Mouse (Mus musculus) retina, adult 2 months (tissue): ENCODE measurements around the gene Isyna1.

Source experiments
- DNase-seq: peaks from one replicate; pipeline ENCODE4 v3.0.0-alpha.2; 2012; ENCODE audit warnings: low read depth, low spot score

Isyna1 gene

DNA sequence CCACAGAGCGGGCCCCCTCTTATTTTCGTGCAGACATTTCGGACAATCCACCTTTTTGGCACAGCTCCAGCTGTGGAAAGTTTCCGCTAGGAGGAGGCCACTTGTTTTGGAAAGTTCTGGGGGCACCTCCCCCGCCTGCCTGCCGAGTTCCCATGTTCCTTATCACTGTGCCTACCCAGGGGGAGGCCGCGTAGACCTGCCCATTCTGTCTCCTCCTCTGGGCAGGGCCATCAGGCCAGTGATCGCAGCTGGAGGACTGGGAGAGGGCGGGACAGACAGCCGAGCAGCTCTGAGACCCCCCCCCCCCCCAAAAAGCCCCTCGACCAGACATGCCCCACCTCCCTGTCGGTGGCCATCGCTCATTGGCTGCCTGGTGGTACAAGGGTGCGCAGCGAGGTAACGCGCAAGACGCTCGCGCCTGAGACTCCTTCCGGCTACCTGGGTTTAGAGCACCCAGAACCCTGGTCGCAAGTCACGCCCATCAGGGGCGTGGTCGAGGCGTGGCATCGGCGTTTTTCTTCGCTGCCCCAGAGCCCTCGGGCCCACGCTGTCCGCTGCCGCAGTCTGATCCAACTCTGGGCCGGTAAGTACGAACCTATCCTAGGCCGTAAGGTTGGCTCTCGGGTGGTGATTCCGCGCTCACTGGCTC is at the start of gene Isyna1:
Gene Isyna1, plus strand, starts transcription at position 413 of the 649 bp plus-strand sequence.
- DNase-seq = peak; percentile 63

DNA sequence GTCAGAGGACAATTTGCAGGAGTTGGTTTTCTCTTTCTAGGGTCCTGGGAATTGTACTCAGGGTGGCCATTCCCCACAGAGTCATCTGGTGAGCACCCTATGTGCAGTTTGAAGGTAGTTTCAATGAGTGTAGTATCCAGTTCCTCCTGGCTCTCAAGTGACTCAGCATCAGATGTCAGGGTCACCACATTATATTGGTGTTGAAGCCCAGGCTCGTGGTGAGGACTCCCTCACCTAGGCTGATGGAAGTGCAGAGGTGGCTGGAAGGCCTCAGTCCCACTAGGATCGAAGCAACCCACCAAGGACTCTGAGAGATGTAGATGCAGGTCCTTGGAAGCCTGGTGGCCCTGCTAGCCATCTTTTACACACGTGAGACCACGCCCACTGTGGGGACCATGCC is 47.8 kb upstream of the Isyna1 start:
- no peak for DNase-seq

DNA sequence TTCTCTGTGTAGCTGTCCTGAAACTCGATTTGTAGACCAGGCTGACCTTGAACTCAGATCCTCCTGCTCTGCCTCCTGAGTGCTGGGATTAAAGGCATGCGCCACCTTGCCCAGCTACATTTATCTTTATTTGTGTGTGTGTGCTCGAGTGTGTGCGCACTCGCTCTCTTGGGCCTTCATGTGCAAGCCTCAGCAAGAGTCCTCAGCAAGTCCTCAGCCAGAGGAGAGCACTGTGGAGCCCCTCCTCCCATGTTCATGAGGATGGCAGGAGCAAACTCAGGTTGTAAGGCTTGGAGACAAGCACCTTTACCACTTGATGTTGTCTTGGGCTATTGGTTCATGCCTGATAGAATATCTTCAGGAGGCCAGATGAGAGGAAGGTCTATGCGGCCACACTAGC is 46.4 kb upstream of the Isyna1 start:
- DNase-seq = no peak

DNA sequence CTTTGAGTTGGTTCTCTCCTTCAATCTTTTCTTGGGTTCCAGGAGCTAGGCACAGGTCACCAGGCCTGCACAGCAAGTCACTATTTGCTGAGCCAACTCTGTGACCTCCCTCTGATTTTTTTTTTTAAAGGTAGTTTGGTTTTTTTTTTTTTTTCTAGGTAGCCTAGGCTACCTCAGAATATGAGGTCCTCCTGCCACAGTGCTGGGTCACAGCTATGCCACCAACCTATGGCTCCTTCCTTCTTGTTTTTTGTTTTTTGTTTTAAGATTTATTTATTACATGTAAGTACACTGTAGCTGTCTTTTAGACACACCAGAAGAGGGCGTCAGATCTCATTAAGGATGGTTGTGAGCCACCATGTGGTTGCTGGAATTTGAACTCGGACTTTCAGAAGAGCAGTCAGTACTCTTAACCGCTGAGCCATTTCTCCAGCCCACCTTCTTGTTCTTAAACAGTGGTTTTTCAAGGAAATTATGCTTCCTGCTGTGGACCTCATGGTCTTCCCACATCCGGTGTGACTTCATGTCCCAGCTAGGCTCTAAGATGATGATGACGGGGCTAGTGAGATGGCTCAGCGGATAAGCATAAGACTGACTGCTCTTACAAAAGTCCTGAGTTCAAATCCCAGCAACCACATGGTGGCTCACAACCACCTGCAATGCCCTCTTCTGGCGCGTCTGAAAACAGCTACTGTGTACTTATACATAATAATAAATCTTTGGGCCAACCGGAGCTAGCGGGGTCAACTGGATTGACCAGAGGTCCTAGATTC is 44.6 kb upstream of the Isyna1 start:
- DNase-seq = no peak

DNA sequence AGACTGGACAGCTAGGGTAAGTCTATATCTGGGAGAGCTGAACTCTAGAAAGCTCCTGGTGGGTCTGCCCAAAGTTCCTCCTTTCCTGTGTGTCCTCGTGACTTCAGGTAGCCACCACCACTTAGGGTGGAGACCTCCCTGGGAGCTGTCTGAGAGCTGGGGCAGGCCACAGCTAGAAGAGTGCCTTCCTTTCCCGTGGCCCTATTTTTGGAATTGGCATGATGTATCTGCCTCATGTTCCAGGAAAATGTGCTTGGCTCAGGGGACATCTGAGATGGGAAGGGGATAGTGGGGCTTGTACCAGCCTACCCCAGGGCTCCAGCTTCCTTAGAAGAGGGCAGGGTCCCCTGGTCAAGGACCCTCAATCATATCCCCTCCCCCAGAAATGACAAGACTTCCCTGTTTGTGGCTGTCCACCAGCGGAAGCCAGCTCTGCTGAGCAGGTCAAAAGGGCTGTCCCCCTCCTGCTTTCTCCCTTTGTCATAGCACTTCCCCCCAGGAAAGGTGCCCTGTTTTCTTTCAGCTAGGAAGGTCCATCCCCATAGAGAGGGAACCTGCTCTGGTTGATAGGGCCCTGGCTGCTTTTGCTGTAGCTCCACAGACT is 42.5 kb upstream of the Isyna1 start:
- no peak for DNase-seq

DNA sequence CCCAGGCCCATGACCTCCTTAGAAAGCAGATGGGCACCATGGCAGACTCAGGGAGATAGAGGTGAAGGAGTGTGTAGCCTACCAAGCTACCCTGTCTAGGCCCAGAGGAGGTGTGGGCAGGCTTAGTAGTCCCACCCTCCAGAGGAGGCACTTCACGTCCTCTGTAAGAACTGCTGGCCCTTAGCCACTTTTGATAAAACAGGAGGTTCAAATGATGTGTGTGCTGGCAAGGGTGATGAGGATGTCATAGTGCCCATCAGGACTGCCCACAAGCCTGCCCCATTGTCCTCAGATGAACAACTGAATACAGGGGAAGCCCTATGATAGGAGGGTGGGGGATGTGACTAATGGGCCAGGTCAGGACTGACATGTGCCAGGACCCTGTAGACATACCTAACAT is 41.3 kb upstream of the Isyna1 start:
- DNase-seq = no peak

DNA sequence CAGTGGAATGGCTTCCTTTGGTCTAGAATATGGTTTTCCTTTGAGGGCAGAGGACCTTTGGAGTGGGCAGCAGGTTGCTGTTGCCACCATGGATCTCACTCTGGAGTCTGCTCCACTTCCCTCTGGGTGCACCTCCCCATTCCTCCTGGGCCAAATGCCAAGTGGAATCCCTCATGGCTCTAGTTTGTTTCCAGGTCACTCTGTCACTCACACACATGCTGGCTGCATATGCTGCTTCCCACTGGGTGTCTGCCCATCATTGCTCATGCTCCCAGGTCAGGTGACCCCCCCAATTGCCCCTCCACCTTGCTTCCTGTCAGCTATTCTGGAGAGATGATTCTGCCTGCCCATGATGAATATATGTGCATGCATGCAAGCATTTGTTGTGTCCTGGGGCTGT is 40.4 kb upstream of the Isyna1 start:
- DNase-seq = peak; percentile 20

DNA sequence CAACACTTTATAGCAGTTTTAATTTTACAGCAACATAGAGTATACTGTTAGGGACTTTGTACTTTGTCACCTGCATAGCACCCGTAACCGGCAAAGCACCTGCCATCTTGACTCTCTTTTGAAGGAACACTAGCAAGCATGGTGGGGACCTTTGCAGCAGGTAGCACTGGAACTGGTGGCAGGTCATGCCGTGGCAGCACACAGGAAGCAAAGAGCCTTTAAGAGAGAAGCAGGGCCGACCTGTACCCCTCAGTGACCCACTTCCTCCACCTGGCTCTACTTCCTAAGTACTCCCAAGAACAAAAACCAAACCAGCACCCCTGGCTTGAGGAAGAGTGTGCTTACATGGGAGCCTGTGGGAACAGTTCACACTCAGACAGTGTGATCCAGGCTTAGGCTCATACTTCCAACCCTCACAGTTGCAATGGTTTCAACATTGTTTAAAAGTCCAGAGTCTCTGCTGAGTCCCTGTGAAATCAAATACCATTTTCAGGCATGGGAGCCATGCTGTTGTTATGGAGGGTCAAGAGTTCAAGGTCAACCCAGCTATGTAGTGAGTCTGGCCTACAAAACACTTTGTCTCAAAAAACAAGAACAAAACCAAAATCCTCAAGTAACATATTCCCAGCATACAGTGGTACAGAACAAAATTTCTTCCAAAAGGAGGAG is 39.0 kb upstream of the Isyna1 start:
- no peak for DNase-seq

DNA sequence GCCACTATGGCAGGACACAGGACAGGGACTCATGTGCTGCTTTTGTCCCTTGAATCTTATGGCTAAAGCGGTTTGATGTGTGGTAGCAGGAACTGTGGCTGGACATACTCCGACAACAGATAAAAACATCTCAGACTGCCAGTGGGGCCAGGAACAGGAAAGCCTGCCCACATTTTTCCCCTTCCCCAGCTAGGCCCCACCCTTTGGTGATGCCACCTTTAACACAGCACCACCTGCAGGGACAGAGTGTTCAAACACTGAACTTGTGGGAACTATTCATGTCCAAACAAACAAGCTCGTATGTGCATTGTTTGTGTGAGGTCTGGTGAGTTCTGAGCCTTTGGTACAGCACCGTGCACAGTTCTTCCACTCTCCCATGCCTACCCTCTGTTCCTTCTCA is 35.8 kb upstream of the Isyna1 start:
- no peak for DNase-seq

DNA sequence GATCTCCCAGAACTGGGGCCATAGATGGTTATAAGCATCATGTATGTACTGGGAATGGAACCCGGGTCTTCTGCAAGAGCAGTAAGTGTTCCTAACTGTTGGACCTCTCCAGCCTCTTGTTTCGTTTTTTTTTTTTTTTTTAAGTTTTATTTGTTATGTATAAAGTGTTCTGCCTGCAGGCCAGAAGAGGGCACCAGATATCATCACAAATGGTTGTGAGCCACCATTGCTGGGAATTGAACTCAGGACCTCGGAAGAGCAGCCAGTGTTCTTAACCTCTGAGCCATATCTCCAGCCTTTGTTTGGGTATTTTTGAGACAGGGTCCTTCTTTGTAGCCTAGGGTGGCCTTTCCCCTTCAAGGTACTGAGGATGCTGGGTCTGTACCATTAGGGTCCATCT is 35.2 kb upstream of the Isyna1 start:
- DNase-seq = no peak

DNA sequence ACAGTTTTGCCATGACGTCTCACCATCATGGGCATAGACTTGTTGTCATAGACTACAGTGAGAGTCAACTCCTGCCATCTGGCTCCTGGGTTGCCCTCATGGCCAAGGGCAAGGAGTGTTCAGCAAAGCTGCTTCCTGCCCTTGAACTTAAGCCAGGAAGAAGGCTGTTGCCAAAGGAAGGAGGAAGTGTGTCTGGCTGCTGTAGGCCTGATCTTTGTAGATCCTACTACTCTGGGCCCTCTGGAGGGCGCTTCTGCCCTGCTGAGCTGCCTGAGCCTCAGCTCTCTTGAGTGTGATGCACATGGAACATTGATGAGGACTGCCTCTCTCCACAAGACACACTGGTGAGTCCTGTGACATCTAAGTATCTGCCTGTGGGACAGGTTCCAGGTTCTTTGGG is 34.1 kb upstream of the Isyna1 start:
- no peak for DNase-seq

DNA sequence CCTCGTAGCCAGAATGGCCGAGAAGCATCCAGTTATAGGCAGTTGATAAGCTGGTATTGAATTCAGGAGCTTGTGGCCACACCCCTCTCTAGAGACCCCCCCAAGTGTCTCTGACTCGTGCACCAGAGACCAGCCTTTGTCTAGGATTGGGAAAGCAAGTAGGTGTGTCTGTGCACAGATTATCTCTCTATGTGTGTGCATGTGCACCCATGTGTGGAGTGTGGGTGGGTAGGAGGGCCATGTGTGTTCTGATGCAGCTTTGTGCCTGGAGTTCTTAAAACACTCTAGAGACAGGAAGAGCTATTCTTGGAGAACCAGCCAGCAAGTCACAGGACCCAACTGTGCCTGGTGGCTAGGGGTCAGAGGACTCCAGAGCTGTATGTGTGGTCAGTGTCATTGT is 33.6 kb upstream of the Isyna1 start:
- no peak for DNase-seq

DNA sequence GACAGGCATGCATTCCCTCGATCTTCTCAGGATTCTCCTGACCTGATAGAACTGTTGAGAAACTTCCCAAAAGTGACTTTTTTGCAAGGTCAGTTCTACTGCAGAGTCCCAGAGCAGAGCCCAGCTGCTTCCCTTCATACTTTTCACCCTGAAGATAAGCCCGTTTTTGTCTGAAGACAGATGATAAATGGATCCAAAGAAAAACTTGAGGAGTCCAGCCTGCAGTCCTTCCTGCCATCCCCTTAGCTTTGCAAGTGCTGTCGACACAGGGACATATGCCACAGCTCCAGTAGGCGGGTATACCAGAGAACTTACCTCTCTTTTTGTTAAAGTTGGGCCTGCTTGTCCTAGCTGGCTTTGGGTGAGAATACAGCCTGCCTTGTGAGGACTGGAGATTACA is 32.8 kb upstream of the Isyna1 start:
- no peak for DNase-seq

DNA sequence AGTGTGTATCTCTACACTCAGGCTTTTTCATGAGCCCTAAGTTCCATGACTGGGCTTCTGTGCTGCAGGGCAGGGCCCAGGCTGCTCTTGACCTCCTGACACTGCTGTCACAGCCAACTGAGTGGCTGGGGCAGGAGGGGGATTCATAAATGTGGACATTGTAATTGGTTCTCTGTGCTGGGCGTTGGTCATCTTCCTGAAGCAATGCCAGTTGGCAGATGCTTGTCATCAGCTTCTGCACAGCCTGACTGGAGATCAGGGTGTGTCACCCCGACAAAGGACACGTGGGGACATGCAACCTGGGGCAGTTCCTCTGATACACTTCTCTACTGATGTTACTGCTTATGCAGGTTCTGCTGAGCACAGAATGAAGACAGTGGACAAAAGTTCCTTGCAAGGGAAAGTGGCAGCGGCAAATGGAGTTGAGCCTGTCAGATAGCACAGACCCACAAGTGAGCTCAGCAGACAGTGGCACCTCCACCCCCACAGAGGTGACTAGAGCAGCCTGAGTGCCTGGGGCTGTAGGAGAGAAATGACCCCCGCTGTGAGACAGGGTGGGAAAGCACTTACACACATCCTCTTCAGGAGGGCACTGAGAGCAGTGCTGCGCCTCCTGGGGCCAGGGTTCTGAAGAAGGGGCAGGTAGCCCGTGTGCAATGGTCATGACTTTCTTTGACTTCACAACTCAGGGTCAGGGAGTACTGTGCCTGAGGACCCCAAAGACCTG is 32.2 kb upstream of the Isyna1 start:
- DNase-seq = no peak

DNA sequence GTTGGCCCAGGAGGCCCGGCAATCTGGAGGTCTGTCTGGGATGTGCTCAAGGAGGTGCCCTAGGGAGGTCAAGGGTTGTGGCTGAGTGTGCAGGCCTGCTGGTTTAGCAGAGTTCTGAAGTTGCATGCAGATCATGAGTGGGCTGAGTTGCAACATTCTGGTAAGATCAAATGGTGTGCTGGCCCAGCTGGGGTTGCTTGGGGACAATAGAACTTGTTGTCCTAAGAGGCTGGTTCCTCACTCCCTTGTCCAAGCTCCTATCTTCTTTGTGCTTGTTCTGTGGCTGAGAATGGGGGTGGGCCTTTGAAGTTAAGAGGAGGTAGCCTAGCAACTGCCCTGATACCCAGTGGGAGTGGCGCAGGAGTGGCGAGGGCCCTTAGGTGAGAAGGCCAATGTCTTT is 31.4 kb upstream of the Isyna1 start:
- no peak for DNase-seq

DNA sequence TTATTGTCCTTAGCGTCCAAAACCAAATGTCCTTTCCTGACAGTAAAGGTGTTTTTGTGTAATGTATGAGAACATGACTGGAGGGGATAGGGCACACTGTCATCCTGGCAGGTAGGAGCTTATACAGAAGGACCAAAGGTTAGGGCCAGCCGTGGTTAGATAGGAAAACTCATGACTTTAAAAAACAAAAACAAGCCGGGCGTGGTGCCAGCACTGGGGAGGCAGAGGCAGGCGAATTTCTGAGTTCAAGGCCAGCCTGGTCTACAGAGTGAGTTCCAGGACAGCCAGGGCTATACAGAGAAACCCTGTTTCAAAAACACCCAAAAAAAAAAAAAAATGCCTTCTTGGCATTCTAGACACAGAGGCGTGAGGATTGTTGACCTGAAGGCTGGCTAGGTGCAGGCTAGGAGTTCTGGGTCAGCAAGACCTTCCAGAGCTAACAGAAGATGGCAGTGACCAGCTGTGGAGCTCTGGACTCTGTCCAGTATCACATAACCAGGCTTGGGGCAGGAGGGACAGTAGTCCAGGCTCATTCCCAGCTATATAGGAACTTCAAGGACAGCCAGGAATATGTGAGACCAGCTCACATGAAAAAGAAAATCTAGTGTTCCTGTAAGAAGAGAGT is 30.3 kb upstream of the Isyna1 start:
- no peak for DNase-seq

DNA sequence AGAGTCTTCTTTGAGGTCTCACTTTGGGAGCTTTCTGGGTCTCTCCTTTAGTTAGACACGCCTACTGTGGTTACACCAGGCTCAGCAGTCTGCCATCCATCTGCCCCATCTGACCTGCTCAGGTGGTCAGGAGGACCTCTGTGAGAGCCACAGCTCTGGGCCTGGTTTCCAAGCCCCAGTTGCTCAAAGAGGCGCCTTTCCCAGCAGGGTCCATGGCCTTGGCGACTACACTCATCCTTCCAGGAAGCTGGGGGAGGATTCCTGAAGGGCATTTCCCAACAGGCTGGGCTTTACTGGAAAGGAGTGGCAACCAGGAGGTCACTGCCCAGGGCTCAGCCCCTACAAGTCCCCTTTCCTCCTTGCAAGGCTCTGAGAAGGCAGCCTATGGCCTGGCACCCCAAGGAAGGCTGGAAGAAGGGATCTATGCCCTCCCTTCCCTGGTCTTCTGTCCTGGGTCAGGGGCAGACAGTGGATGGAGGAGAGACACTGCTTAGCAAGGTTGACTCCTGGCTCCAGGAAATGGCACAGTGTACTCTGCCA is 29.4 kb upstream of the Isyna1 start:
- DNase-seq = no peak

DNA sequence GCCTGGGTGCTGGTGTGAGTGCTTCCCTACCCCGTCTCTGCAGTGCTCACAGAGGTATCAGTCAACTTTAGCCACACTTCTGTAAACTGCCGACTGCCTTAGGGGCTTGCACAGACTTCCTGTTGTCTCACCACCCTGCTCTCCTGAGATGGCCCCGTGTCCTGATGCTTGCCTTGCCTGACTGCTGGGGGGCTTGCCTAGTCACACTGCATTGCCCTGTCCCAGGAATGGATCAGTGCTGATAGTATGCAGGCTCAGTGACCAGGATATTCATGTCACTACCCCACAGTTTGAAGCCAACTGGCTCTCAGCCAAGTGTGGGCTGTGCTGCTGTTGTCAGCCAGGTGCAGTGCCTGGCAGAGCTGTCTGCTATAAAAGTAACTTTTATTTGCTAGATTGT is 28.6 kb upstream of the Isyna1 start:
- no peak for DNase-seq

DNA sequence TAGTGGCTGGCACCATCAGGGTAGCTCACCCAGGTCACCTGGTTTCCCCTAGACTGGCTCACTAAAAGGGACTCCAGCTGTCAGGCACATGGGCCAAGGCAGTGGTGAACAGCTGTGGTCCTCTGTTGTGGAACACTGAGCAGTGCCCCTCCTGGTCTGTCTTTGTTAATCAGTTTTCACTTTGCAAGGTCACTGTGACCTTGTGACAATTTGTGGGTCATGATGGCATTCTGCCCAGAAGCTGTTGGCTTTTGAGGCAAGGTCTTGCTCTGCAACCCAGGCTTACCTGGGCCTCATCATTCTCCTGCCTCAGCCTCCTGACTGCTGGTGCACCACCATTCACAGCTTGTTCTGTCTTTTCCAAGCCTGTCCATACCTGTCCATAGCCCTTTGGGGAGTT is 23.8 kb upstream of the Isyna1 start:
- DNase-seq = no peak

DNA sequence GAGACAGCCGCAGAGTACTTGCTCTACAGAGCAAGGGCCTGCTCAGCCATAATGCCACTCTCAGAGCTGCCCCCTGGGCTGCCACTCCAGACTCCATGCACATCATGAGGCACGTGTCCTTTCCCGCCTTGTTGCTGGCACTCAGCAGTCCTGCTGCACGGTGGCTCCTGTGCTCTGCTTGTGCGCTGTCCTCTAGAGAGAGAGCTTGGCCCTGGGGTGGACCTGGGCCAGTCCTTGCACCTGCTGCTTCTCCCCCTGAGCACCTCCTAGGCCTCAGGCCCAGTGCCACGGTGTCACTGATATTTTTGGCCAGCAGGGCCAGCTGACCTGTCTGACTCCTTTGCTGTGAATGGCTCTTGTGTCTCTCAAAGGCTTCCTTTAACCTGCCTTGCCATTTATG is 23.2 kb upstream of the Isyna1 start:
- DNase-seq = no peak

DNA sequence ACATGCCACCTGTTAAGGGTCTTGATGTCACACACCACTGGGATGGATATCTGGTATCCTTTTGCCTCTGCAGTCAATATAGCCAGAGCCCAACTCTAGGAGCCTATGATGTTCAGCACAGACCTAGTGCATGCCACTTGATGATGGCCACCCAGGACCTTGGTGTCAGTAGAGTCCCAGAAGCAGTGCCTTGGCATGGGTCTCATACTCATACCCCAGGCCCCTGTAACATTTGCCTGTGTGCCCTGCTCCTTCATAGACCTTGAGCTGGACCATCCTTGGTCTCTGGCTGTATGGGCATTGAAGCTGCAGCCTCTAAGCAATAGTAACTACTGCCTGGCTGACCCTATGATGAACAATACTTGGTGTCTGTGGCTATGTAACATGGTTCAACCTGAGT is 19.9 kb upstream of the Isyna1 start:
- DNase-seq = no peak
